Mouse (Mus musculus) adrenal gland, adult (tissue): ENCODE measurements at regions not wholly inside any gene's neighbourhood (a gene's known extent, or its start where the extent isn't known, plus 50 kb on each side); places are given as distances from the start of the nearest gene placed in this dataset.
A peak's percentile ranks its signal among the peaks of the same experiment; 100 is the strongest.

ENCODE experiments used
- DNase-seq, 2 experiments: peaks; one replicate each; pipeline ENCODE4 v3.0.0; 2022 to 2023; ENCODE audit warnings: low spot score in 1 of 2; ENCODE audit not compliant: inconsistent age in 2 of 2

- no peak for DNase-seq
Measured at GRCm38 (mm10) chr10:42131798-42132197, 113.6 kb upstream of the Armc2 start.

- DNase-seq = peak in 1 of 2 experiments; percentile 52
Measured at GRCm38 (mm10) chr10:42131298-42131697, 113.1 kb upstream of the Armc2 start.

- DNase-seq = no peak
Measured at GRCm38 (mm10) chr10:42127865-42128419, 109.7 kb upstream of the Armc2 start.

GRCm38 (mm10) chr10:42126816-42127215 lies 108.6 kb upstream of the Armc2 start:
- DNase-seq = no peak

GRCm38 (mm10) chr10:42122768-42123635 lies 104.8 kb upstream of the Armc2 start:
- DNase-seq = peak in 1 of 2 experiments; percentile 25

DNA sequence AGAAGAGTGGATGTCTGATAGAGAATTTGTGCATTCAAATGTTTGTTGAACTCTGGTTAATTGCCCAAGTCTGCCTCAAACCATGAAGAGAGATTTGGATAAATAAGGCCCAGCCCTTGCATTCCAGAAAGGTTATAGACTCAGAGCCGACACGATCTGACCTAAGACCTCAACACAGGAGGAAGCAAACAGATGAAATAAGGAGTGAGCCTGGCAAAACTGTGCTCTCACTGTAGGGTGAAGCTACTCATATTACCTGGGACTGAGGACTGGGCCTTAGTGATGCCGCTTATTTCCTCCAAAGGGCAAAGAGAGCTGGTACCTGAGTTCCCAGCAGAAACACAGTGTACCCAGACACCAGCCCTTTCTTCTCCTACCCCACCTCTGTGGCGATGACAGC lies 103.7 kb upstream of the Armc2 start:
- no peak for DNase-seq

GRCm38 (mm10) chr10:42119326-42119725 lies 101.1 kb upstream of the Armc2 start:
- DNase-seq = no peak

DNA sequence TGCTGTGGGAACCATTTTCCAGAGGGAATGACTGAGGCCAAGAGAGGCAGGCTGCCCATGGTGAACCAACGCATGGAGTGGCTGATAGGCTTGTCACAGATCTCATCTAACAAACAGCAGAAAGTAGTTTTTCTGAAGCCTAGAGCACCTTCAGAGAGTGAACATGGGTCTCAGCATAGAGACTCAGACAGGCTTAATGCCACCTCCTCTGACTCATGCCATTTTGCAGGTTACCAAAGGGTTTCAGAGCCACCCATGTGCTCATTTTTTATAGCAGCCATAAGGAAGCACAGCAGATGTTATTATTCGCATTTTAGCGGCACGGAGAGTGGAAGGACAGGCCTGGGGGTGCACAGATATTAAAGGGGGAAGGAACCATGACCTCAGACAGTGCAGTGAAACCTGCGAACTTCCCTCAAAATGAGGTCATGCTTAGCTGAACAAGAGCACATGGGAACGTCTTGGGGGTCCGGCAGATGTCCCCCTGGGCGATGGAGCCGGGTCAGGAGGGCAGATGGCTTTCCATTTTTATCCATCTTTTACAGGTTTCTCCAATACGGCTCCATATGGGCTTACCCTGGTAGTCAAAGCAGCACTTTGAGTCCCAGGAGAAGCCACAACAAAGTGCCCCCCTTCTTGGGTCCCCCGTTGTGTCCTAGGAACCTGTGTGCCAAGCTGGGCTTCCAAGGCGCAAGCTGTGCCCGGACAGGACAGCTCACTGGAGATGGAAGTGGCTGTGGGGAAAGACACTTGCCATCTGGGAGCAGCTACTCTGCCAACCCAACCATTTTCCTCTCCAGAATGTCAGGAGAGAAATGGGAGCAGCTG lies 100.3 kb upstream of the Armc2 start:
- DNase-seq = peak in 1 of 2 experiments; percentile 50

GRCm38 (mm10) chr10:42117523-42117922 lies 99.3 kb upstream of the Armc2 start:
- DNase-seq = no peak

DNA sequence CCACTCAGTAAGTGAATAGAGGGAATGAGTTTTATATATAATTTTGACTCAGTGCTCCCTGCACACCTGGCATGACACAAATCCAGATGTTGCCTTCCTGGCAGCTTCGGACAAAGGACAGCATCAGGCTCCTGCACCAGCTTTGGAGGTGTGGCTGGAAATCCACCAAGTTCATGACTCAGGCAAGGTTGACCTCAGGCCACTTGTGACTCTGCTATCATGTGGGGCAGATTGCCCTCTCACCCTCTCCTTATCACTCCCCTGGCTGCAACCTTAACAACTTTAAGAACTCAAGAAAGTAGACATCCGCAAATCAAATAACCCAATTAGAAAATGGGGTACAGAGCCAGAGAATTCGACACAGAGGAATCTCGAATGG lies 97.7 kb upstream of the Armc2 start:
- DNase-seq = peak; percentile 60 to 82

DNA sequence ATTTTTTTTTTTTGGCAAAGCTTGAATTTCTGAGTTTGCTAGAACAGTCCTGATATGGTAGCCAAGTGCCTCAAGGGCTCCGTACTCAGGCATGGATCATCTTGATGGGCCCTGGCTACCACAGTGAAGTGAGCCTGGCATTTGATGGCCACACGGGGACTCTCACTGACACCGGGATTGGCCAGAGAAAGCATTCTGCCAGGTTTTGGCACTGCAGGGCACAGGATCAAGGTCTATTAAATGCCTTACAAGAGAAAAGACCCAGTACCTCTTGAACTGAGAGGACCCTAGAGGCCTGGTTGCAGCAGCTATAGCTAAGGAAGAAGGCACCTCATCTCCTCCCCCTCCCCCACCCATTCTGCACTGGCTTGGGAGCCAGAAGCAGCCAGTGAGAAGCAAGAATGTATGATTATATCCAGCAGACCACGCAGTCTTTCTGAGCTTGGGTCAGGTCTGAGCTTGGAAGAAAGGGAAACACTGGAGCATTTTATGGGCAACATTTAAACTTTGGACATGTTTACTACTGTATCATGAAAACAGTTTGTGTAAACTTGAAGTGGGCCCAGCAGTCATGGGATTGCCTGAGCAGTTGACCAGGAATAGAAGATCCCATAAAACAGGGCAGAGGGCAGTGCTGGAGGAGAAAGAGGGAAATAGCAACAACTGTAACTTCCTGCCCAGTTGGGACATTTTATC lies 97.1 kb upstream of the Armc2 start:
- no peak for DNase-seq

GRCm38 (mm10) chr10:42110704-42111103 lies 92.5 kb upstream of the Armc2 start:
- no peak for DNase-seq

DNA sequence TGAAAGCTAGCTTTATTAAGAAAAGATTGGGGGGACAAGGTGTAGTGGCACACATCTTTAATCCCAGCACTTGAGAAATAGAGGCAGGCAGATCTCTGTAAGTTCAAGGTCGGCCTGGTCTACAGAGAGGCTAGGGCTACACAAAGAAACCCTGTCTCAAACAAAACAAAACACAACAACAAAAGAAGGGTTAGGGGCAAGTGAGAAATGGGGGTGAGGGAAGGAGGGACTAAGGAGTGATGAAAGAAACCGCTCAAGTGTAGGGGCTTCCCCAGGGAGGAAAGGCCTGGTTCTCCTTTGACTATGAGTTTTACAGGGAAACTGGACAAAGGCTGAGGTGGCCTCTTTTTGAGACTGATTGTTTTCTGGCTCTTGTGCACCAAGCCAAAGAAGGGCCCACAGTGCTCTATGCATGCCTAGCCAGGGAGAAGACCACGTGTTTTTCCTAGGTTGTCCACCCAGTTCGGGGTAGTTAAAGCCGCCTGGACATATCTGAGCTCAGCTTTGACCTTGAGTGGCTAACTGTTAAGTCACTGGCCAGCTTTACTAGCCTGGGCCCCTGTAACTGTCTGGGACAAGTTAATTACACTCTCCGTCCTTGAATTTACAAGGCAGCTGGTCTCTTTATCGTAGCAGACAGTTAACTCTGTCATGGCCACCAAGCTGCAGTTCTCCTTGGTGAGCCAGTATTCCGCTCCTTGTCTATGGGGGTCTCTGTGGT lies 90.2 kb upstream of the Armc2 start:
- DNase-seq = peak; percentile 54 to 81

- peak; percentile 26 to 66 for DNase-seq
Measured at GRCm38 (mm10) chr10:42107437-42108293, 89.4 kb upstream of the Armc2 start.

DNA sequence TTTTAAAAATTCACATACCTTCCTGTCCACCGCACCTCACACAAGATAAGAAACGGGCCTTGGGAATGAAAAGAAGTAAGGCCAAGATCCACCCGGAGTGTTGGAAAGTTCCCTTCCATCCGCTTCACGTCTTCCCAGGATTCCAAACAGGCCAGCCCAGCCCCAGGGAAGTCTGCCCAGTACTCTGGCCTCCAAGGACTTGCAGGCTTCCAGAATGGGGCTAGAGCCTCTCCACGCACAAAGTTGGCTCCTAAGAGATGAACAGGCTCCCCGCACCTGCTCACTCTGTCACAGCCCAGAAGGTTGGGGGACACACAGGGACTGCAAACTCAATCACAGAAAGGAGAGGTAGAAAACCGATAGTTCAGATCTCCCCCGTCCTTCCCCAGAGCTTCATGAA lies 88.4 kb upstream of the Armc2 start:
- DNase-seq = no peak

GRCm38 (mm10) chr10:42105083-42105482 lies 86.8 kb upstream of the Armc2 start:
- DNase-seq = no peak

DNA sequence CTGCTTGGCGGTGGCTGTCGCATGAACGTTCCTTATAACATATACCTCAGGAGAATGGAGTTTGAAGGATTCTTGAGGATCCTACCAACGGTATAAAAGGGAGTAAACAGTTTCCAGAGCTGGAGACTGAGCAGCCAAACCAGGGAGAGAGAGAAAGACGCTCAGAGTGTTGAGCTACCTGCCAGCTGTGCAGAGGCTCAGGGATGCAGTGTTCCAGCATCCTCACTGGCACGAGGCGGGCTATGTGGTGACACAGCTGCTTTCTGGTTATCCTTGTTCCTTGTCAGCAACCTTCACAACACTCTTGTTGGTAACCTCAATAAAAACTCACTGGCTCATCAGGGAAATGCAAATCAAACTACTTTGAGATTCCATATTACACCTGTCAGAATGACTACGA lies 84.1 kb upstream of the Armc2 start:
- DNase-seq = no peak

DNA sequence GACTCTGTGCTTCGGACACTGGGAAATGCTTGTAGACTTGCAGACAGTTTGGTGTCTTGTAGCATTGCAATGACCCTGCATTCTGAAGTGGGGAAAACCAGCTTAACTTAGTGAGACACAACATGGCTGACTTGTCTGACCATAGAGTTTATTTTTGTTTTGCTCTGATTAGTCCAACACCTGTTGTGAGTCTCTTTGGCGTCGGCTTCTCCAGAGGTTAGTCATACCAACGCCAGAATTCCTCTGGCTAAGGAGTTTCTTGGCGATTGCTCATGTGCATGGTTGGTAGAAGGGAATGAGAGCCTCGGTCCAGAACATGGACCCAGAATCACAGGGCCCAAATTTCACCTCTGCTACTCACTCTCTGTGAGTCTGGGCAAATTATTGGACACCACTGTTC lies 82.9 kb upstream of the Armc2 start:
- no peak for DNase-seq

- no peak for DNase-seq
Measured at GRCm38 (mm10) chr10:42096924-42097323, 78.7 kb upstream of the Armc2 start.

DNA sequence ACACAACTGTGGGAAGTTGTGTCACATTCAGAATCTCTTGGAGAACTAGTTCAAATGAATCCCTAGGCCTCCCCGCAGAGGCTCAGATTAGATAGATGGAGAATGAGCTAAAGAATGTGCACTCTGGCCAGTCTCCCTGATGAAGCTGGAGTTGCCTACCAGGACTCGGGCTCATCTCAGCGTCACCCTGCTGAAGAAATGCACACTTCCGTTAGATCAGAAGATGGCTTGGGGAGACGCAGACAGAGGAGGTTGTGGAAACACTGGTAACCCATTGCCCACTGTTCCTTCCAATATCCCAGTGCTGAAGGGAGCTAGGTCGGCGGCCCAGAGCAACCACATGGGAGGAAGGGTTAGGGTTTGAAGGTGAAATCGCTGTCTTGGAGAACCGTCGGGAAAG lies 77.7 kb upstream of the Armc2 start:
- no peak for DNase-seq
